In the genomic region with DNA sequence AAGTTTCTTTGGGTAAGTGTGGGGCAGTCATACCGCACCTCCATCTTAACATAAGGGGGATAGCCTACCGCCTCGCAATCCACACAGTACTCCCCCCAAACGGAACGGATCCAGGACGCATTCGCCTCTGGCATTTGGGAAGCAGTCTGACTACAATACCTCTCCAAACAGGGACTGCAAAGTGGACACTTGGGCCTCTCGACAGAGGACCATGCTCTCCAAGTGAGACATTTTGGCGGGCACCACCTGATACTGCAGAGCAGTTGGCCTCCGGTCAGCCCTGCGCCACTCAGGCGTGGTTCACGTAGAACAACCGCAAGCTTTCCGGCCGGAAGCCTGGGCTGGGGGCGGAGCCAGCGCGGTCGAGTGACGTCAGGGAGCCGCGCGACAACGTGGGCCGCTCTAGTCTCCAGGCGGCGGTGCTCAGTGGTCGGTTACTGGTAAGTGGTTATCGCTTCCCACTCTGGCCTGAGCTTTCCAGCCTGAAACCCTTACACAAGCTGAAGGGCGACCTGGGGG, we compare ENCODE assay signal across 8 mouse cellular contexts. TPM values are rescaled to one million over a fixed set of nuclear protein-coding genes. Genes with fewer than 3 reads are reported as not detected.
DNase-seq lines count a peak whose midpoint lies in the region; ATAC-seq and TF ChIP-seq lines count a peak whose summit lies in the region.

A gene (minus strand): TSS at position 397 of the 519 bp plus-strand sequence.

- H3K36me3 ChIP-seq in CH12.LX (replicated peaks in 1 of 2; ENCODE audit: control insufficient read depth in 1 of 2, insufficient read depth in 1 of 2, low read length in 1 of 2): peaks cover 17 to 40% of the 10 kb centered on the region in 2 experiments
- H3K36me3 ChIP-seq in forebrain, embryonic 11.5 days (ENCODE audit: control insufficient read depth, insufficient read depth, low read length): no peaks in the 10 kb centered on the region; the same call in 1 of the 2 replicates
- H3K36me3 ChIP-seq in heart, postnatal 0 days (replicated peaks; ENCODE audit: control insufficient read depth, insufficient read depth, low read length): peaks cover 22% of the 10 kb centered on the region
- peaks cover 18% of the 10 kb centered on the region for H3K36me3 ChIP-seq in liver, embryonic 16.5 days (ENCODE audit: control insufficient read depth, insufficient read depth)
- peaks cover 16% of the 10 kb centered on the region for H3K36me3 ChIP-seq in neural tube, embryonic 13.5 days
- H3K36me3 ChIP-seq in testis, adult 2 months (ENCODE audit: control insufficient read depth, insufficient read depth, low read length): no peaks in the 10 kb centered on the region; the same call in 1 of the 2 replicates

- H3K27ac ChIP-seq in CH12.LX (ENCODE audit: insufficient read depth, low read depth): peak within 1 kb of the TSS; percentile 49
- peak within 1 kb of the TSS; percentile 26; the same call in 1 of the 2 replicates for H3K27ac ChIP-seq in forebrain, embryonic 11.5 days (ENCODE audit: low read depth, low read length)
- H3K27ac ChIP-seq in heart, postnatal 0 days (ENCODE audit: low read depth): peak within 1 kb of the TSS; percentile 88
- peak within 1 kb of the TSS; percentile 93 for H3K27ac ChIP-seq in liver, embryonic 16.5 days (ENCODE audit: low read length)
- H3K27ac ChIP-seq in neural tube, embryonic 13.5 days (replicated peaks): peak within 1 kb of the TSS; percentile 81
- H3K27ac ChIP-seq in testis, adult 2 months (ENCODE audit: control insufficient read depth, insufficient read depth, low read depth, low read length): peak within 1 kb of the TSS; percentile 95

- peak; percentile 93 for DNase-seq in CH12.LX (ENCODE audit: extremely low read depth)
- DNase-seq in c-Kit-positive CD71-positive TER-119-negative erythroid progenitor cells, embryonic 14.5 days (ENCODE audit: low read depth): peak; percentile 91
- DNase-seq in forebrain, embryonic 11.5 days (ENCODE audit: low spot score): peak; percentile 96
- peak; percentile 89 for DNase-seq in heart, postnatal 0 days (ENCODE audit: low spot score)
- DNase-seq in kidney, postnatal 4 days: peak; percentile 96 to 97

- TF ChIP-seq EP300 in CH12.LX (IDR thresholded peaks at IDR 0.05; ENCODE audit: low read length): no peak
- no peak for TF ChIP-seq EP300 in heart, postnatal 0 days (IDR thresholded peaks at IDR 0.05; ENCODE audit: low read depth)

- ATAC-seq in forebrain, embryonic 11.5 days (replicated peaks; ENCODE audit: low FRiP score): peak; percentile 100
- peak; percentile 100 for ATAC-seq in heart, postnatal 0 days (ENCODE audit: insufficient read depth, low read depth)
- peak; percentile 94 for ATAC-seq in liver, embryonic 16.5 days (ENCODE audit: low read depth)
- ATAC-seq in neural tube, embryonic 13.5 days (ENCODE audit: low read depth): peak; percentile 99

- H3K9me3 ChIP-seq in CH12.LX (replicated peaks; ENCODE audit: low read length): peaks cover 8% of the 10 kb centered on the region
- no peaks in the 10 kb centered on the region for H3K9me3 ChIP-seq in forebrain, embryonic 11.5 days (ENCODE audit: control insufficient read depth, low read length)
- H3K9me3 ChIP-seq in heart, postnatal 0 days (replicated peaks; ENCODE audit: control insufficient read depth, low read length): no peaks in the 10 kb centered on the region
- H3K9me3 ChIP-seq in liver, embryonic 16.5 days (replicated peaks; ENCODE audit: control insufficient read depth, low read length): peaks cover 4% of the 10 kb centered on the region; the same call in 1 of the 2 replicates
- H3K9me3 ChIP-seq in neural tube, embryonic 13.5 days: no peaks in the 10 kb centered on the region

- TF ChIP-seq CTCF in CH12.LX (conservative IDR thresholded peaks at IDR 0.05 in 1 of 2, IDR thresholded peaks at IDR 0.05 in 1 of 2; ENCODE audit: low read depth in 2 of 2, low read length in 2 of 2): no peak
- TF ChIP-seq CTCF in heart, postnatal 0 days (IDR thresholded peaks at IDR 0.05; ENCODE audit: low read depth): no peak
- no peak for TF ChIP-seq CTCF in testis, adult 2 months (IDR thresholded peaks at IDR 0.05; ENCODE audit: control insufficient read depth, insufficient read depth, insufficient replicate concordance, low read depth, low read length)

- dilution Hi-C loops in CH12.LX (cut with MboI; ENCODE audit: extremely low pct_ligation_motif_present, extremely low pct_unique_long_range_greater_than_20kb, low sequenced_read_pairs): no loop called here

- peaks cover 16% of the 10 kb centered on the region for H3K79me2 ChIP-seq in CH12.LX (replicated peaks; ENCODE audit: control insufficient read depth, extremely low read depth, insufficient read depth, poor library complexity, severe bottlenecking)

- H3K9ac ChIP-seq in CH12.LX (ENCODE audit: insufficient read depth, low read depth): peak within 1 kb of the TSS; percentile 87
- peak within 1 kb of the TSS; percentile 75 for H3K9ac ChIP-seq in forebrain, embryonic 11.5 days (ENCODE audit: low read length)
- H3K9ac ChIP-seq in heart, postnatal 0 days (replicated peaks; ENCODE audit: low read depth, low read length): peak within 1 kb of the TSS; percentile 82
- H3K9ac ChIP-seq in liver, embryonic 16.5 days (ENCODE audit: low read depth, low read length): peak within 1 kb of the TSS; percentile 85
- peak within 1 kb of the TSS; percentile 78 for H3K9ac ChIP-seq in neural tube, embryonic 13.5 days

- peak within 1 kb of the TSS; percentile 85 to 86 (median 86) for H3K4me3 ChIP-seq in CH12.LX (replicated peaks in 1 of 3; ENCODE audit: low read depth in 2 of 3, low read length in 2 of 3, poor library complexity in 1 of 3)
- H3K4me3 ChIP-seq in forebrain, embryonic 11.5 days (ENCODE audit: low read depth, low read length): peak within 1 kb of the TSS; percentile 52
- H3K4me3 ChIP-seq in heart, postnatal 0 days (ENCODE audit: low read depth, low read length): peak within 1 kb of the TSS; percentile 77
- H3K4me3 ChIP-seq in liver, embryonic 16.5 days (ENCODE audit: low read depth, low read length): peak within 1 kb of the TSS; percentile 81
- H3K4me3 ChIP-seq in neural tube, embryonic 13.5 days: peak within 1 kb of the TSS; percentile 62
- H3K4me3 ChIP-seq in testis, adult 2 months (ENCODE audit: control insufficient read depth, low read depth, low read length): peak within 1 kb of the TSS; percentile 98

- no peak for TF ChIP-seq RAD21 in CH12.LX (IDR thresholded peaks at IDR 0.05; ENCODE audit: low read depth, low read length)

- TF ChIP-seq POLR2A in CH12.LX (IDR thresholded peaks at IDR 0.05; ENCODE audit: low read depth, low read length): peak; percentile 98
- TF ChIP-seq POLR2A in testis, adult 2 months (IDR thresholded peaks at IDR 0.05; ENCODE audit: control insufficient read depth, low read depth, low read length): peak; percentile 97

- H3K27me3 ChIP-seq in CH12.LX (replicated peaks): no peaks in the 10 kb centered on the region
- no peaks in the 10 kb centered on the region for H3K27me3 ChIP-seq in forebrain, embryonic 11.5 days (ENCODE audit: control insufficient read depth, insufficient read depth, low read length)
- H3K27me3 ChIP-seq in heart, postnatal 0 days (ENCODE audit: control insufficient read depth, insufficient read depth, low read length): no peaks in the 10 kb centered on the region
- H3K27me3 ChIP-seq in liver, embryonic 16.5 days (ENCODE audit: control insufficient read depth, insufficient read depth, low read depth, low read length): no peaks in the 10 kb centered on the region
- H3K27me3 ChIP-seq in neural tube, embryonic 13.5 days: no peaks in the 10 kb centered on the region
- no peaks in the 10 kb centered on the region for H3K27me3 ChIP-seq in testis, adult 2 months (ENCODE audit: control insufficient read depth, insufficient read depth, low read length)

- H3K4me1 ChIP-seq in CH12.LX (ENCODE audit: control insufficient read depth in 1 of 2, insufficient read depth in 2 of 2): peaks cover 9 to 26% of the 10 kb centered on the region in 2 experiments; a peak in 3 of 4 replicates
- H3K4me1 ChIP-seq in forebrain, embryonic 11.5 days (replicated peaks; ENCODE audit: control insufficient read depth, insufficient read depth, low read length): no peaks in the 10 kb centered on the region
- no peaks in the 10 kb centered on the region for H3K4me1 ChIP-seq in heart, postnatal 0 days (ENCODE audit: control insufficient read depth, insufficient read depth)
- peaks cover 31% of the 10 kb centered on the region for H3K4me1 ChIP-seq in liver, embryonic 16.5 days (ENCODE audit: control insufficient read depth, low read depth, low read length)
- peaks cover 15% of the 10 kb centered on the region for H3K4me1 ChIP-seq in neural tube, embryonic 13.5 days (replicated peaks)
- peaks cover 8% of the 10 kb centered on the region for H3K4me1 ChIP-seq in testis, adult 2 months (ENCODE audit: control insufficient read depth, insufficient read depth, low read length)

- under 1% methylated on average over 31 of the region's 31 CpGs for WGBS in forebrain, embryonic 11.5 days
- under 1% methylated on average over 31 of the region's 31 CpGs for WGBS in heart, postnatal 0 days
- WGBS in liver, embryonic 16.5 days (ENCODE audit: insufficient replicate concordance): under 1% methylated on average over 31 of the region's 31 CpGs
- under 1% methylated on average over 31 of the region's 31 CpGs for WGBS in neural tube, embryonic 13.5 days

- peak within 1 kb of the TSS; percentile 73 for H3K4me2 ChIP-seq in CH12.LX (ENCODE audit: insufficient read depth, low read depth, poor library complexity, severe bottlenecking)
- peak within 1 kb of the TSS; percentile 69 for H3K4me2 ChIP-seq in forebrain, embryonic 11.5 days (ENCODE audit: low read depth, low read length, severe bottlenecking)
- peak within 1 kb of the TSS; percentile 85 for H3K4me2 ChIP-seq in heart, postnatal 0 days (ENCODE audit: low read depth, low read length)
- peak within 1 kb of the TSS; percentile 75 for H3K4me2 ChIP-seq in liver, embryonic 16.5 days (ENCODE audit: low read depth, low read length)
- peak within 1 kb of the TSS; percentile 79 for H3K4me2 ChIP-seq in neural tube, embryonic 13.5 days

- in situ Hi-C loops in CH12.LX (cut with MboI; ENCODE audit: low pct_ligation_motif_present, low pct_unique_long_range_greater_than_20kb, low sequenced_read_pairs): no loop called here

TF ChIP-seq in CH12.LX, 34 proteins besides CTCF, POLR2A, EP300 and RAD21 (continues in another document):
- TF ChIP-seq BHLHE40 (IDR thresholded peaks at IDR 0.05; ENCODE audit: low read depth, low read length) (peak; percentile 72), GABPA (IDR thresholded peaks at IDR 0.05; ENCODE audit: insufficient replicate concordance, low read depth, low read length) (peak; percentile 42; the same call in 1 of the 2 replicates)

RNA-seq across cellular contexts. Expression of the gene that starts here (rescaled TPM):
- 24.1 and 27.4 TPM in 2 replicates for total RNA-seq in CH12.LX (2012; rRNA removed)
- 74.5 and 76.5 TPM in 2 replicates for total RNA-seq in CH12.LX (2014; rRNA removed)
- 42.3 and 47.8 TPM in 2 replicates for polyA plus RNA-seq in CH12.LX (2012; ENCODE audit: insufficient read length, low read depth)
- polyA plus RNA-seq in forebrain, embryonic 11.5 days (2014; fragmentation: Nextera tagmentation; extraction: Ambion mirVana): 45.5 and 48.0 TPM in 2 replicates
- 13.3 and 24.0 TPM in 2 replicates for total RNA-seq in heart, postnatal 0 days (2014; rRNA removed; ENCODE audit: low replicate concordance)
- 21.1 and 21.7 TPM in 2 replicates for polyA plus RNA-seq in heart, postnatal 0 days (2015; fragmentation: Nextera tagmentation; extraction: Ambion mirVana)
- 47.1 and 49.8 TPM in 2 replicates for polyA plus RNA-seq in liver, embryonic 16.5 days (2015; fragmentation: Nextera tagmentation; extraction: Ambion mirVana)
- polyA plus RNA-seq in neural tube, embryonic 13.5 days (2015; fragmentation: Nextera tagmentation; extraction: Ambion mirVana): 37.2 and 42.5 TPM in 2 replicates
- polyA plus RNA-seq in testis, adult 2 months (2012; rRNA removed): 4.3 and 7.2 TPM in 2 replicates

Comparison
In these comparisons a context has a peak if more than half of its experiments do, and no peak if none do; other contexts are left out.
1. Peak in every context shown above with its lines: DNase-seq, ATAC-seq, H3K4me3 ChIP-seq and H3K27ac ChIP-seq.
2. H3K27ac ChIP-seq: peak in every context shown above with its lines; median percentile 95 in testis, adult 2 months; 93 in liver, embryonic 16.5 days; 88 in heart, postnatal 0 days; 81 in neural tube, embryonic 13.5 days; 49 in CH12.LX; 26 in forebrain, embryonic 11.5 days.